Mouse (Mus musculus): Measurements from ENCODE around the gene Ly75. TPM values are rescaled to one million over a fixed set of nuclear protein-coding genes. Genes with fewer than 3 reads are reported as not detected.

Gene Ly75
- total and polyA plus RNA-seq, 3 experiments, result 1.1 to 2.2 TPM; not detected in 1

- Histone ChIP-seq H3K4me3 (ENCODE audit: control insufficient read depth in 1 of 2, insufficient read depth in 1 of 2, low read depth in 2 of 2, low read length in 2 of 2) (no peak overlapping the region), H3K36me3 (ENCODE audit: control insufficient read depth in 1 of 2, insufficient read depth in 2 of 2, low read length in 2 of 2) (peaks cover 0 to 2% of the 10 kb centered on the region in 2 experiments; a peak in 2 of 4 replicates), H3K79me2 (ENCODE audit: control insufficient read depth, insufficient read depth, low read length, poor library complexity) (no peaks in the 10 kb centered on the region), H3K27ac (ENCODE audit: control insufficient read depth, low read depth, low read length) (no peak overlapping the region), H3K9ac (ENCODE audit: control insufficient read depth, low read depth, low read length, poor library complexity, severe bottlenecking) (no peak overlapping the region), H3K27me3 (ENCODE audit: control insufficient read depth in 1 of 2, insufficient read depth in 2 of 2, low read length in 2 of 2) (no peaks in the 10 kb centered on the region), H3K4me1 (ENCODE audit: control insufficient read depth in 1 of 2, insufficient read depth in 2 of 2, low read length in 2 of 2) (peaks cover 0 to 6% of the 10 kb centered on the region in 2 experiments; a peak in 2 of 4 replicates), H3K9me3 (replicated peaks; ENCODE audit: insufficient read depth, low read length) (no peaks in the 10 kb centered on the region)
- TF ChIP-seq GATA1 (IDR thresholded peaks at IDR 0.05; ENCODE audit: low read depth, low read length) (no peak), POLR2A (IDR thresholded peaks at IDR 0.05; ENCODE audit: control insufficient read depth in 1 of 2, insufficient read depth in 1 of 2, low read depth in 1 of 2, low read length in 2 of 2, poor library complexity in 1 of 2) (no peak), E2F4 (IDR thresholded peaks at IDR 0.05; ENCODE audit: borderline replicate concordance, low read depth, low read length) (no peak), NRF1 (IDR thresholded peaks at IDR 0.05; ENCODE audit: insufficient read depth, low read depth, low read length, poor library complexity, severe bottlenecking) (no peak), CTCF (IDR thresholded peaks at IDR 0.05 in 2 of 3, conservative IDR thresholded peaks at IDR 0.05 in 1 of 3; ENCODE audit: control insufficient read depth in 1 of 3, insufficient read depth in 1 of 3, low read depth in 2 of 3, low read length in 3 of 3, poor library complexity in 1 of 3, severe bottlenecking in 1 of 3) (no peak), HCFC1 (IDR thresholded peaks at IDR 0.05; ENCODE audit: low read depth, low read length) (no peak), RAD21 (IDR thresholded peaks at IDR 0.05; ENCODE audit: low read depth, low read length) (no peak), KAT2A (conservative IDR thresholded peaks at IDR 0.05; ENCODE audit: low read depth, low read length) (no peak), POLR2AphosphoS2 (IDR thresholded peaks at IDR 0.05; ENCODE audit: low read length) (no peak), ZC3H11A (IDR thresholded peaks at IDR 0.05; ENCODE audit: low read depth, low read length) (no peak), JUND (IDR thresholded peaks at IDR 0.05; ENCODE audit: low read depth, low read length) (no peak), TAL1 (IDR thresholded peaks at IDR 0.05; ENCODE audit: low read length) (no peak), CHD2 (IDR thresholded peaks at IDR 0.05; ENCODE audit: low read length) (no peak), BHLHE40 (IDR thresholded peaks at IDR 0.05; ENCODE audit: borderline replicate concordance, low read depth, low read length) (no peak), CHD1 (IDR thresholded peaks at IDR 0.05; ENCODE audit: low read depth, low read length) (no peak), MAFK (IDR thresholded peaks at IDR 0.05; ENCODE audit: borderline replicate concordance, low read depth, low read length) (no peak), MYB (IDR thresholded peaks at IDR 0.05; ENCODE audit: low read depth, low read length) (no peak), MXI1 (IDR thresholded peaks at IDR 0.05; ENCODE audit: low read depth, low read length) (no peak), UBTF (IDR thresholded peaks at IDR 0.05; ENCODE audit: borderline replicate concordance, insufficient read depth, low read depth, low read length) (no peak), SMC3 (IDR thresholded peaks at IDR 0.05; ENCODE audit: low read depth, low read length) (no peak)
- no peak for DNase-seq (ENCODE audit: low read depth, low spot score)
Observed at GRCm38 (mm10) chr2:60411181-60411580, 28.1 kb upstream of the Ly75 start.

GRCm38 (mm10) chr2:60409989-60410763 is 27.1 kb upstream of the Ly75 start:
- Histone ChIP-seq H3K9me3 (replicated peaks; ENCODE audit: insufficient read depth, low read length) (no peaks in the 10 kb centered on the region), H3K9ac (ENCODE audit: control insufficient read depth, low read depth, low read length, poor library complexity, severe bottlenecking) (no peak overlapping the region), H3K79me2 (ENCODE audit: control insufficient read depth, insufficient read depth, low read length, poor library complexity) (no peaks in the 10 kb centered on the region), H3K4me1 (ENCODE audit: control insufficient read depth in 1 of 2, insufficient read depth in 2 of 2, low read length in 2 of 2) (peaks cover 0 to 14% of the 10 kb centered on the region in 2 experiments; a peak in 2 of 4 replicates), H3K27me3 (ENCODE audit: control insufficient read depth in 1 of 2, insufficient read depth in 2 of 2, low read length in 2 of 2) (no peaks in the 10 kb centered on the region), H3K36me3 (ENCODE audit: control insufficient read depth in 1 of 2, insufficient read depth in 2 of 2, low read length in 2 of 2) (peaks cover 0 to 5% of the 10 kb centered on the region in 2 experiments; a peak in 2 of 4 replicates), H3K4me3 (ENCODE audit: control insufficient read depth in 1 of 2, insufficient read depth in 1 of 2, low read depth in 2 of 2, low read length in 2 of 2) (no peak overlapping the region), H3K27ac (ENCODE audit: control insufficient read depth, low read depth, low read length) (no peak overlapping the region)
- DNase-seq (ENCODE audit: low read depth, low spot score), result no peak
- TF ChIP-seq MAFK (IDR thresholded peaks at IDR 0.05; ENCODE audit: borderline replicate concordance, low read depth, low read length), result no peak
- TF ChIP-seq JUND (IDR thresholded peaks at IDR 0.05; ENCODE audit: low read depth, low read length), result no peak
- no peak for TF ChIP-seq TAL1 (IDR thresholded peaks at IDR 0.05; ENCODE audit: low read length)
- no peak for TF ChIP-seq CHD2 (IDR thresholded peaks at IDR 0.05; ENCODE audit: low read length)
- no peak for TF ChIP-seq POLR2AphosphoS5 (IDR thresholded peaks at IDR 0.05; ENCODE audit: borderline replicate concordance, low read depth, low read length)
- TF ChIP-seq ETS1 (IDR thresholded peaks at IDR 0.05; ENCODE audit: low read depth, low read length), result no peak
- TF ChIP-seq ZKSCAN1 (IDR thresholded peaks at IDR 0.05; ENCODE audit: low read depth, low read length), result no peak
- TF ChIP-seq ZNF384 (IDR thresholded peaks at IDR 0.05; ENCODE audit: low read depth, low read length), result no peak
- TF ChIP-seq CHD1 (IDR thresholded peaks at IDR 0.05; ENCODE audit: low read depth, low read length), result no peak
- no peak for TF ChIP-seq MYB (IDR thresholded peaks at IDR 0.05; ENCODE audit: low read depth, low read length)
- no peak for TF ChIP-seq CTCF (IDR thresholded peaks at IDR 0.05 in 2 of 3, conservative IDR thresholded peaks at IDR 0.05 in 1 of 3; ENCODE audit: control insufficient read depth in 1 of 3, insufficient read depth in 1 of 3, low read depth in 2 of 3, low read length in 3 of 3, poor library complexity in 1 of 3, severe bottlenecking in 1 of 3)
- no peak for TF ChIP-seq E2F4 (IDR thresholded peaks at IDR 0.05; ENCODE audit: borderline replicate concordance, low read depth, low read length)
- TF ChIP-seq GABPA (IDR thresholded peaks at IDR 0.05; ENCODE audit: low read depth, low read length), result no peak
- no peak for TF ChIP-seq NELFE (IDR thresholded peaks at IDR 0.05; ENCODE audit: low read depth, low read length)
- TF ChIP-seq HCFC1 (IDR thresholded peaks at IDR 0.05; ENCODE audit: low read depth, low read length), result no peak
- TF ChIP-seq EP300 (IDR thresholded peaks at IDR 0.05; ENCODE audit: low read depth in 1 of 2, low read length in 2 of 2), result no peak
- no peak for TF ChIP-seq MAX (IDR thresholded peaks at IDR 0.05; ENCODE audit: low read length)
- TF ChIP-seq ELF1 (IDR thresholded peaks at IDR 0.05; ENCODE audit: low read depth, low read length), result no peak
- no peak for TF ChIP-seq BHLHE40 (IDR thresholded peaks at IDR 0.05; ENCODE audit: borderline replicate concordance, low read depth, low read length)

Data from MEL (cell line).